Mouse (Mus musculus): Measurements from ENCODE around the gene Golm1. TPM values are rescaled to one million over a fixed set of nuclear protein-coding genes. Genes with fewer than 3 reads are reported as not detected.
A peak's percentile ranks its signal among the peaks of the same experiment; 100 is the strongest.

Gene Golm1
- polyA plus RNA-seq, 1 experiment from 2014 or later: 47.0 TPM

GRCm38 (mm10) chr13:59676316-59677229 lies 962 bp upstream of the Golm1 start:
- DNase-seq: no peak
- ATAC-seq (ENCODE audit: low read depth): no peak
- Histone ChIP-seq H3K9ac (no peak overlapping the region), H3K9me3 (replicated peaks) (no peaks in the 10 kb centered on the region), H3K4me2 (peak overlapping the region; percentile 75), H3K36me3 (peaks cover 4% of the 10 kb centered on the region; the same call in 1 of the 2 replicates), H3K27me3 (0 out of 2 replicates have a peak, but pooled peaks cover under 1% of the 10 kb centered on the region), H3K4me1 (replicated peaks) (peaks cover 63% of the 10 kb centered on the region), H3K4me3 (replicated peaks) (peak overlapping the region; percentile 84), H3K27ac (peak overlapping the region; percentile 92; the same call in 1 of the 2 replicates)
- 46% methylated on average over 12 of the region's 12 CpGs for WGBS (ENCODE audit: insufficient replicate concordance)

GRCm38 (mm10) chr13:59674761-59675150 lies 855 bp downstream of the Golm1 start:
- ATAC-seq (ENCODE audit: low read depth) (peak; percentile 28; the same call in 1 of the 2 replicates), DNase-seq (peak; percentile 34)
- H3K36me3 ChIP-seq: peaks cover 11% of the 10 kb centered on the region
- H3K27ac ChIP-seq: peak overlapping the region; percentile 92
- peak overlapping the region; percentile 75 for H3K4me2 ChIP-seq
- H3K9me3 ChIP-seq (replicated peaks): no peaks in the 10 kb centered on the region
- no peaks in the 10 kb centered on the region for H3K27me3 ChIP-seq
- H3K4me1 ChIP-seq (replicated peaks): peaks cover 70% of the 10 kb centered on the region
- under 1% methylated on average over 13 of the region's 13 CpGs for WGBS (ENCODE audit: insufficient replicate concordance)
- peak overlapping the region; percentile 84 for H3K4me3 ChIP-seq (replicated peaks)
- peak overlapping the region; percentile 89 for H3K9ac ChIP-seq

- peak overlapping the region; percentile 84 for H3K4me3 ChIP-seq (replicated peaks)
- H3K27ac ChIP-seq: peak overlapping the region; percentile 92
- peaks cover 70% of the 10 kb centered on the region for H3K4me1 ChIP-seq (replicated peaks)
- no peak for ATAC-seq (ENCODE audit: low read depth)
- no peaks in the 10 kb centered on the region for H3K9me3 ChIP-seq (replicated peaks)
- no peak for DNase-seq
- peaks cover 16% of the 10 kb centered on the region for H3K36me3 ChIP-seq
- H3K4me2 ChIP-seq: peak overlapping the region; percentile 75
- WGBS (ENCODE audit: insufficient replicate concordance): 15% methylated on average over 3 of the region's 3 CpGs
- H3K9ac ChIP-seq: peak overlapping the region; percentile 89
- H3K27me3 ChIP-seq: no peaks in the 10 kb centered on the region
Measured at GRCm38 (mm10) chr13:59674215-59674614, 1.4 kb downstream of the Golm1 start.

GRCm38 (mm10) chr13:59673597-59673996 lies 2.0 kb downstream of the Golm1 start:
- peak overlapping the region; percentile 70 for H3K27ac ChIP-seq
- no peak for DNase-seq
- no peak for ATAC-seq (ENCODE audit: low read depth)
- peaks cover 70% of the 10 kb centered on the region for H3K4me1 ChIP-seq (replicated peaks)
- H3K9ac ChIP-seq: peak overlapping the region; percentile 89
- H3K4me3 ChIP-seq (replicated peaks): peak overlapping the region; percentile 84
- H3K4me2 ChIP-seq: peak overlapping the region; percentile 75
- peaks cover 16% of the 10 kb centered on the region for H3K36me3 ChIP-seq
- no peaks in the 10 kb centered on the region for H3K27me3 ChIP-seq
- H3K9me3 ChIP-seq (replicated peaks): no peaks in the 10 kb centered on the region
- 77% methylated on average over 7 of the region's 7 CpGs for WGBS (ENCODE audit: insufficient replicate concordance)

GRCm38 (mm10) chr13:59672248-59672647 lies 3.4 kb downstream of the Golm1 start:
- Histone ChIP-seq H3K4me3 (replicated peaks) (peak overlapping the region; percentile 14; the same call in 1 of the 2 replicates), H3K4me2 (peak overlapping the region; percentile 48), H3K36me3 (peaks cover 20% of the 10 kb centered on the region), H3K27me3 (no peaks in the 10 kb centered on the region), H3K9ac (peak overlapping the region; percentile 54), H3K27ac (peak overlapping the region; percentile 66), H3K9me3 (replicated peaks) (no peaks in the 10 kb centered on the region), H3K4me1 (replicated peaks) (peaks cover 79% of the 10 kb centered on the region)
- ATAC-seq (ENCODE audit: low read depth) (no peak), DNase-seq (no peak)
- WGBS (ENCODE audit: insufficient replicate concordance): 19% methylated on average over 6 of the region's 6 CpGs

- Histone ChIP-seq H3K4me3 (replicated peaks) (no peak overlapping the region), H3K9me3 (replicated peaks) (no peaks in the 10 kb centered on the region), H3K4me2 (peak overlapping the region; percentile 48), H3K27me3 (no peaks in the 10 kb centered on the region), H3K36me3 (peaks cover 27% of the 10 kb centered on the region), H3K4me1 (replicated peaks) (peaks cover 85% of the 10 kb centered on the region), H3K9ac (0 out of 2 replicates have a peak overlapping the region, but pooled peaks have one; percentile 17), H3K27ac (peak overlapping the region; percentile 66)
- DNase-seq: no peak
- WGBS (ENCODE audit: insufficient replicate concordance): 54% methylated on average over 2 of the region's 2 CpGs
- ATAC-seq (ENCODE audit: low read depth): no peak
Measured at GRCm38 (mm10) chr13:59671521-59671920, 4.1 kb downstream of the Golm1 start.

- Histone ChIP-seq H3K36me3 (peaks cover 43% of the 10 kb centered on the region), H3K4me2 (no peak overlapping the region), H3K4me3 (replicated peaks) (no peak overlapping the region), H3K27ac (peak overlapping the region; percentile 88), H3K4me1 (replicated peaks) (peaks cover 91% of the 10 kb centered on the region), H3K9me3 (replicated peaks) (no peaks in the 10 kb centered on the region), H3K27me3 (no peaks in the 10 kb centered on the region), H3K9ac (no peak overlapping the region)
- WGBS (ENCODE audit: insufficient replicate concordance): 85% methylated on average over 10 of the region's 10 CpGs
- ATAC-seq (ENCODE audit: low read depth) (no peak), DNase-seq (no peak)
Measured at GRCm38 (mm10) chr13:59669946-59670345, 5.7 kb downstream of the Golm1 start.

GRCm38 (mm10) chr13:59668501-59669093 lies 7.0 kb downstream of the Golm1 start:
- Histone ChIP-seq H3K27ac (peak overlapping the region; percentile 88), H3K27me3 (no peaks in the 10 kb centered on the region), H3K4me1 (replicated peaks) (peaks cover 83% of the 10 kb centered on the region), H3K9ac (peak overlapping the region; percentile 57), H3K36me3 (peaks cover 56% of the 10 kb centered on the region), H3K4me3 (replicated peaks) (peak overlapping the region; percentile 26), H3K9me3 (replicated peaks) (no peaks in the 10 kb centered on the region), H3K4me2 (peak overlapping the region; percentile 60)
- DNase-seq: peak; percentile 79
- ATAC-seq (ENCODE audit: low read depth): peak; percentile 98
- whole genome bisulfite sequencing (ENCODE audit: insufficient replicate concordance): 3% methylated on average over 11 of the region's 11 CpGs

GRCm38 (mm10) chr13:59667763-59668162 lies 7.8 kb downstream of the Golm1 start:
- Histone ChIP-seq H3K4me3 (replicated peaks) (no peak overlapping the region), H3K4me1 (replicated peaks) (peaks cover 74% of the 10 kb centered on the region), H3K9me3 (replicated peaks) (no peaks in the 10 kb centered on the region), H3K27me3 (no peaks in the 10 kb centered on the region), H3K4me2 (peak overlapping the region; percentile 21; the same call in 1 of the 2 replicates), H3K36me3 (peaks cover 62% of the 10 kb centered on the region), H3K27ac (peak overlapping the region; percentile 31), H3K9ac (0 out of 2 replicates have a peak overlapping the region, but pooled peaks have one; percentile 13)
- DNase-seq (no peak), ATAC-seq (ENCODE audit: low read depth) (no peak)
- WGBS (ENCODE audit: insufficient replicate concordance): 65% methylated on average over 5 of the region's 5 CpGs

GRCm38 (mm10) chr13:59663939-59664712 lies 11.5 kb downstream of the Golm1 start:
- peaks cover 84% of the 10 kb centered on the region for H3K36me3 ChIP-seq
- H3K27ac ChIP-seq: no peak overlapping the region
- no peaks in the 10 kb centered on the region for H3K27me3 ChIP-seq
- H3K9me3 ChIP-seq (replicated peaks): no peaks in the 10 kb centered on the region
- no peak overlapping the region for H3K9ac ChIP-seq
- H3K4me2 ChIP-seq: no peak overlapping the region
- WGBS (ENCODE audit: insufficient replicate concordance): 89% methylated on average over 19 of the region's 19 CpGs
- no peak overlapping the region for H3K4me3 ChIP-seq (replicated peaks)
- peaks cover 63% of the 10 kb centered on the region for H3K4me1 ChIP-seq (replicated peaks)
- DNase-seq: no peak
- ATAC-seq (ENCODE audit: low read depth): no peak

GRCm38 (mm10) chr13:59661966-59662365 lies 13.6 kb downstream of the Golm1 start:
- Histone ChIP-seq H3K4me3 (replicated peaks) (no peak overlapping the region), H3K36me3 (peaks cover 95% of the 10 kb centered on the region), H3K9ac (no peak overlapping the region), H3K4me2 (no peak overlapping the region), H3K27ac (no peak overlapping the region), H3K9me3 (replicated peaks) (no peaks in the 10 kb centered on the region), H3K4me1 (replicated peaks) (peaks cover 50% of the 10 kb centered on the region), H3K27me3 (no peaks in the 10 kb centered on the region)
- ATAC-seq (ENCODE audit: low read depth) (no peak), DNase-seq (no peak)
- 92% methylated on average over 12 of the region's 12 CpGs for WGBS (ENCODE audit: insufficient replicate concordance)

Data from liver, embryonic 13.5 days (tissue).